ENCODE assay signal across 25 mouse cellular contexts in genomic region chr2:112360012-112360780, GRCm38 (mm10). TPM values are rescaled to one million over a fixed set of nuclear protein-coding genes. Genes with fewer than 3 reads are reported as not detected.
DNase-seq lines count a peak whose midpoint lies in the region; ATAC-seq and TF ChIP-seq lines count a peak whose summit lies in the region.
"Had no signal": no experiment of that assay in that cellular context is flagged by ENCODE, and none has a peak within 500 bp of the region (broad histone marks: within the 10 kb centered on the region; RNA-seq: fewer than 3 reads in every experiment).

No protein-coding gene starts in this region.

- WGBS in lung, postnatal 0 days, result 77% methylated on average over 12 of the region's 12 CpGs

- TF ChIP-seq CTCF in layer of hippocampus, adult 2 months (conservative IDR thresholded peaks at IDR 0.05), result no peak
- TF ChIP-seq CTCF in lung, postnatal 0 days (IDR thresholded peaks at IDR 0.05), result no peak

- intact Hi-C loops in heart, postnatal 14 days (cut with DNase I), result no loop called here

- H3K27me3 ChIP-seq in lung, postnatal 0 days (replicated peaks; ENCODE audit: insufficient read depth, low read length), result no peaks in the 10 kb centered on the region
- H3K27me3 ChIP-seq: embryonic facial prominence, embryonic 13.5 days; heart, embryonic 15.5 days; hindbrain, embryonic 12.5 days; liver, embryonic 13.5 days; neural tube, embryonic 13.5 days had no signal

- no peak; the same call in 1 of the 2 replicates for ATAC-seq in lung, postnatal 0 days
- ATAC-seq: CD4-positive, CD25-positive, alpha-beta regulatory T cell, adult 4 months; forebrain, postnatal 0 days had no signal

- peak; percentile 75 for DNase-seq in heart, adult 11 months
- no peak for DNase-seq in heart, postnatal 14 days
- no peak for DNase-seq in layer of hippocampus, adult 2 months (ENCODE audit: low spot score in 2 of 2)
- no peak for DNase-seq in layer of hippocampus, adult 18-20 months (ENCODE audit: low spot score in 2 of 2)
- no peak for DNase-seq in lung, postnatal 0 days (ENCODE audit: low spot score)
- no peak for DNase-seq in lung, postnatal 25 days (ENCODE audit: low spot score)
- DNase-seq: adrenal gland, postnatal 14 days; cerebellum, adult 11 months; cerebellum, adult 9-10 months; cerebellum, postnatal 36 days; forebrain, postnatal 0 days; gastrocnemius, postnatal 14 days; heart, postnatal 36 days; kidney, postnatal 10 days; liver, embryonic 13.5 days; right cerebral cortex, postnatal 4 days; thymus, postnatal 4 days had no signal

- no peak overlapping the region for H3K4me3 ChIP-seq in layer of hippocampus, adult 2 months
- H3K4me3 ChIP-seq in lung, postnatal 0 days (ENCODE audit: low read depth, low read length), result no peak overlapping the region
- H3K4me3 ChIP-seq: embryonic facial prominence, embryonic 13.5 days; forebrain, embryonic 10.5 days; heart, embryonic 10.5 days; heart, embryonic 15.5 days; hindbrain, embryonic 12.5 days; liver, embryonic 13.5 days; midbrain, embryonic 10.5 days; neural tube, embryonic 13.5 days had no signal

- H3K4me1 ChIP-seq in lung, postnatal 0 days (ENCODE audit: insufficient read depth, low read depth, low read length), result no peaks in the 10 kb centered on the region; the same call in 1 of the 2 replicates
- H3K4me1 ChIP-seq: embryonic facial prominence, embryonic 13.5 days; forebrain, embryonic 10.5 days; heart, embryonic 10.5 days; heart, embryonic 15.5 days; hindbrain, embryonic 12.5 days; liver, embryonic 13.5 days; midbrain, embryonic 10.5 days; neural tube, embryonic 13.5 days had no signal

- H3K4me2 ChIP-seq in lung, postnatal 0 days (replicated peaks; ENCODE audit: low read depth, low read length), result no peak overlapping the region
- H3K4me2 ChIP-seq: embryonic facial prominence, embryonic 13.5 days; heart, embryonic 15.5 days; hindbrain, embryonic 12.5 days; liver, embryonic 13.5 days; neural tube, embryonic 13.5 days had no signal

- H3K36me3 ChIP-seq in lung, postnatal 0 days (ENCODE audit: insufficient read depth, low read length), result peaks cover 31% of the 10 kb centered on the region

- 0 out of 2 replicates have a peak overlapping the region, but pooled peaks have one; percentile 3 for H3K27ac ChIP-seq in layer of hippocampus, adult 2 months
- H3K27ac ChIP-seq in lung, postnatal 0 days (ENCODE audit: low read length), result peak overlapping the region; percentile 66
- H3K27ac ChIP-seq: embryonic facial prominence, embryonic 13.5 days; forebrain, embryonic 10.5 days; heart, embryonic 10.5 days; heart, embryonic 15.5 days; hindbrain, embryonic 12.5 days; liver, embryonic 13.5 days; midbrain, embryonic 10.5 days; neural tube, embryonic 13.5 days had no signal

- no peak overlapping the region for H3K9ac ChIP-seq in lung, postnatal 0 days (replicated peaks; ENCODE audit: low read depth)
- H3K9ac ChIP-seq: embryonic facial prominence, embryonic 13.5 days; forebrain, postnatal 0 days; heart, embryonic 15.5 days; hindbrain, embryonic 12.5 days; liver, embryonic 13.5 days; neural tube, embryonic 13.5 days had no signal

- TF ChIP-seq EP300 in lung, postnatal 0 days (IDR thresholded peaks at IDR 0.05), result no peak

- H3K9me3 ChIP-seq in lung, postnatal 0 days (ENCODE audit: low read length), result no peaks in the 10 kb centered on the region
- H3K9me3 ChIP-seq: embryonic facial prominence, embryonic 13.5 days; forebrain, embryonic 10.5 days; heart, embryonic 10.5 days; heart, embryonic 15.5 days; hindbrain, embryonic 12.5 days; liver, embryonic 13.5 days; midbrain, embryonic 10.5 days; neural tube, embryonic 13.5 days had no signal

RNA-seq across cellular contexts. Expression of gene Emc4, which starts 7.6 kb away (rescaled TPM):
- total RNA-seq in heart, postnatal 14 days (2021), result 10 to 100 TPM; 61.2 to 67.8 TPM
- 100 to 1,000 TPM; 130 to 136 TPM for total RNA-seq in layer of hippocampus, adult 2 months (2021)
- 100 to 1,000 TPM; 125 to 126 TPM for total RNA-seq in layer of hippocampus, adult 18-20 months (2021)
- 120 and 138 TPM in 2 replicates for polyA plus RNA-seq in lung, postnatal 0 days (2015; fragmentation: Nextera tagmentation; extraction: Ambion mirVana)

RNA-seq across cellular contexts. Expression of gene Katnbl1, which starts 18.8 kb away (rescaled TPM):
- total RNA-seq in heart, postnatal 14 days (2021), result 1 to 10 TPM; 7.3 to 7.6 TPM
- total RNA-seq in layer of hippocampus, adult 2 months (2021), result 10 to 100 TPM; 10.9 to 12.5 TPM
- 10 to 100 TPM; 10.1 to 10.4 TPM for total RNA-seq in layer of hippocampus, adult 18-20 months (2021)
- polyA plus RNA-seq in lung, postnatal 0 days (2015; fragmentation: Nextera tagmentation; extraction: Ambion mirVana), result 22.3 and 24.4 TPM in 2 replicates
